Mouse (Mus musculus): ENCODE data around the gene Xirp2. TPM values are rescaled to one million over a fixed set of nuclear protein-coding genes. Genes with fewer than 3 reads are reported as not detected.

The Xirp2 gene
- total RNA-seq, 4 experiments from 2014 or later: not detected

- DNase-seq: peak; percentile 50
These were observed 119.9 kb downstream of the Xirp2 start, which contains the start of gene B3galt1 for GRCm38 (mm10) chr2:67565480-67566331. Gene B3galt1, plus strand, starts transcription at chr2:67565871.

GRCm38 (mm10) chr2:67566566-67566965 lies 120.8 kb downstream of the Xirp2 start:
- DNase-seq: no peak

- DNase-seq: no peak
These were observed 121.4 kb downstream of the Xirp2 start for GRCm38 (mm10) chr2:67567141-67567680.

Other genes starting within 250 kb of the Xirp2 start
- gene Gm21830, start 32.3 kb upstream of the Xirp2 start, total RNA-seq (2022): not detected
- gene Gm26727, start 12.8 kb upstream of the Xirp2 start, total RNA-seq (2022): not detected
- 1 to 10 TPM; 4.7 to 7.6 (median 5.6) TPM for gene B3galt1, start 119.9 kb downstream of the Xirp2 start, total RNA-seq (2022)

Measured in adrenal gland, adult 8-10 months (tissue).